Mouse (Mus musculus) cerebellum, adult 9-10 months (tissue): ENCODE measurements at regions not wholly inside any gene's neighbourhood (a gene's known extent, or its start where the extent isn't known, plus 50 kb on each side); places are given as distances from the start of the nearest gene placed in this dataset.

Experiments used
- DNase-seq: peaks from one replicate; pipeline ENCODE4 v3.0.0; 2022

DNA sequence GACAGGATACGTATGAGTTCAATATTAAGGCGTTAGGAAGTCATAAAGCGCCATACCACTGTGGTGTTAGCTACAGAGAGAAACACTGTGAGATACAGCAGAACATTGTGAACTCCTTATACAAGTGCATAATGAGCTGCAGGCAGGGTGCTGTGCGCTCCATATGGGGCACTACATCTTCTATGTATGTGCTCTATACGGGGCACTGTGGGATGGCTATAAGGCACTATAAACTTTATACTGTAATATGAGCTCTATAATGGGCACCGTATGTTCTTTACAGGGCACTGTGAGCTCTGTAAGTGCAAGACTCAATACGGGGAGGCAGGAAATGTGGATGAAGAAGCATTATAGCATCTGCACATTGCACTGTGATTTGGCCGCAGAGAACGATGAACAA is 183.2 kb upstream of the Krr1 start:
- DNase-seq: no peak

DNA sequence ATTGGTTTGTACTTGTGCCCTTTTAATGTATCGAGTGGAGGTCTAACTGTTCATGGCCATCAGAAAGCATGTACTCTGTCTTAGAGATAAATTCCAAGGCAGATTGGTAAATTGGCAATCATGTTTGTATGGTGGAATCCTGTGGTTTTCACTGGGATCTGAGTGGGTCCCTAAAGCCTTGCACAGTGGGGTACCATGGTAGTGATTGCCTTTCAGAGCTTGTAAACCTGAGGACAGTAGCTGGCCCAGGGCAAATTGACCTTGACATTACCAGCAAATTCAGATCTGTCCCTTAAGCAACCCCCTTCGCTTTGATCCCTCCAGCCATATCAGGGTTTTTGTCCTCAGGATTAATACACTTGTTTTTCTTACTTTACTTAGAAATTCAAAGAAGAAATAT is 181.6 kb upstream of the Krr1 start:
- DNase-seq: no peak

DNA sequence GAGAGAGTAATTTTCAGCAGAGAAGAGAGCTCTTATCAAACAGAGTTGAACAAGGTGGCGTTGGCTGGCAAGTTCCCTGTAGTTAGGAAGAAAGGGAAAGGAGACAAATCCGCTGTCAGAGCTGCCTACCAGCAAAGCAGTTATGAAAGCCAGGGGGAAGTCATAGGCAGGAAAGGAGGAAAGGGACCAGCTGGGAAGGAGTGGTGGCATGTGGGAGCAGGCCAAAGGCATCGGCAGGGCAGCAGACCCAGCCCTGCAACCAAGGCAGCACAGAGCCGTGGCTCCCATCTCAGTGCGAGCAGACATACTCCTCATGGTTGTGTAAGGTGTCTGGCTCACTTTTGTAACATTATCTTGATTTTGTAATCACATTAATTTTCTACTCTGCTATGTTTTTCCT is 177.4 kb upstream of the Krr1 start:
- DNase-seq: no peak

DNA sequence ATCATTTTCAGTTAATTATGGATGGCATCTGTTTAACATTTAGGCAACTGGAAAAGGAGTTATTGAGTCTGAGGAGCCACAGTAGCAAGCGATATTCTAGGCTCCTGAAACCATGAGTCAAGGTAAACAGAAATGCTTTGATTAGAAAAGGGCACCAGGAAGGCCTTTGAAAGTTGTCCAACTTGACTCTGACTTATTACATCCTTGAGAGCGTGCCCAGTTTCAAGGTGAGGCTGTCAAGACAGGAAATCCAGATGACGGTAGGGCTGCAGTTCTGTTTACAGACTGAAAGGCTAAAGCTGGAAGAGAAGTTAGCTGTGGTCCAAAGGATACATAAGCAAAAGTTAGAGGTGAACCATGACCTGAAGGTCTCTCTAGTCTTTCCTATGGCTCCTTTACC is 176.7 kb upstream of the Krr1 start:
- no peak for DNase-seq

DNA sequence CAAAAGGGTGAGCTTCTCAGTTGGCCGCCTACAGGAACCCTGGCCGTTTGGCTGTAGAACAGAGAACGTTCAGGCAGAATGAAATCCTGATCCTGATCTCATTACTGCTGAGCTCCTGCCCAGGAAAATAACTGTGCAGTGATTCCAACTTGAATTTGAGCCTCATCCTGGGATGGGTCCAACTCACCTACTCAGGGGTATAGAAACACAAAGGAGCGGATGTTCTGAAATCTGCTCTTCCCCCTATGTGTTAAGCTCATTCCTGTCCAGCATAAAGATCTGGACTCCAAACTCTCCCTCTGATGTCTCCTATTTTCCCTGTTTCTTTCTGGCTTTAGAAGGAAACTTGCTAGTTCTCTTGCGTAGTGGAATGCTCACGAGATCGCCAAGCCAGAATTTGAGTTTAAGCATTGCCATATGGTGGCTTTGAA is 173.6 kb upstream of the Krr1 start:
- no peak for DNase-seq

DNA sequence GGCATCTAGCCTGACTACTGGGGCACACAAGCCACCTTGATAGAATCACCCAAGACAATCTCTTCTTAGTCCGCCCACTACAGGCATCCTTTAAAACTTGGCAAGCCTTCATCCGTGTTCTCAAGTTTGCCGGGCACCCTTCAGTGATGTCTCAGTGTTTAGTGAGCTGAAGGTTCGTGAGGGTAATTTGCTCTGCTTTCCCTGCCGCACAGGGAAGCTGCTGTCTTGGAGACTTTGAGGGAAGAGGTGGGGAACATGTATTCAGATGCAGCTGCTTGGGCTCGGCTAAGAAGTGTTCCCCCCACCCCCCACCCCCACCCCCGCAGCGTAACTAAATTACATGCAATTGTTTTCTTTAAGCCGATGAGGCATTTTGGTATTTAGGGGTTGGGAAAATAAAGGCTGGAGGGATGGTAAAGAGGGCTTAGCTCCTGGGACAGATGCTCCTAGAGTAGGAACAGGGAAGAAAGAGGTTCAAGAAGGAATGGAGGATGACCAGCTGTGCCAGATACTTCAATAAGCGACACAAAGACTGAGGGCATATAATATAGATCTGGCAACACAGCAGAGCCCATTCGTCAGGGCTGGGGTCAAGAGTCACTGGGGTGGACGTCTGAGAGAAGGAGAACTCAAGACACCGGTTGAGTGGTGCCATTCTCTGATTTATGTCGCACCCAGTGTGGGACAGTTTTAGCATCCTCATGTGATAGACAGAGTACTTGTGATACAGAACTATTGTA is 172.4 kb upstream of the Krr1 start:
- no peak for DNase-seq

DNA sequence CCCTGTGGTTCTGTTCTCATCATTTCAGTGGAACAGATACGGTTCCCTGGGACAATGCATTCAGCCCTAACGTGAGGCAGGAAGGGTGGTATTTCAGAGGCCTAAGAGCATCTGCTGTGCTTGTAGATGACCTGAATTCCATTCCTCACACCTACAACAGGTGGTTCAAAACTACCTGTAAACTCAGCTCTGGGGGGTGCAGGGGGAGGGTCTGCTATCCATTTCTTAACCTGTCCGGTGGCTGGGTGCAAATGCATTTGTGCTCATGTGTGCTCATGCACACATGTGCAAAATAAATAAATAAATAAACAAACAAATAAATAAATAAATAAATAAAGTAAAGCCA is 171.9 kb upstream of the Krr1 start:
- no peak for DNase-seq

DNA sequence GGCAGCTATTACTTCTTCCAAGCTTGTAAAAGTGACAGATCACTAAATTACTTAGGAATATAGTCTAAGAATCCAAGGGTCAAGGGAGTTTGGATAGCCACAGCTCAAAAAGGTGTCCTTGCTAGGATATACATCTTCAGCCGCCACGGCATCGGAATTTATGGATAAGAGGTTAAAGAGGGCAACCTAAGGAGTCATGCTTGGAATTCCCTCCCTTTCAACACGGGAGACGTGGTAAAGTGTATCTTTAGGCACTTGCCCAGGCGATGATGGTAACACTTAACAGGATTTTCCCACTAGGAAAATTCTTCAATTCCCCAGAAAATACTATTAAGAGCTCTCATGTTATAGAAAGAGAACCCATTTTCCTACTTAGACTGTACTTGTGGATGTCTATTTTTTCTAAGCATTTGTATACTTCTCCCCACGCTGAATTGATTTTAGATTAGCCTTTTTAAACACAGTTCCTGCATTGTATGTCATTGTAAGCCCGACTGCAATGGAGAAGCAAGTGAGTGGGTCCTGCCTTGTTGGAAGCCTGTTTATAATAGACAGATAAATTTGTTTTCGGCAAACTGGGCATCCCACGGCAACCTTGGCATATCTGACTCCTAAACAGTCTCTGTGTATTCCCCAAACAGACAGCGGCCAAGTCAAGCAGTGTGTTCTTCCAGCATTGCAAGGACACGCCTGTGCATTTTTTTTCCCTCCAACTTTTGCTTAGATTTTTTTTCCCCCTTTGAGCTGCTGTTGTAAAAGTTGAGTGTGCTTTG is 171.3 kb upstream of the Krr1 start:
- no peak for DNase-seq

DNA sequence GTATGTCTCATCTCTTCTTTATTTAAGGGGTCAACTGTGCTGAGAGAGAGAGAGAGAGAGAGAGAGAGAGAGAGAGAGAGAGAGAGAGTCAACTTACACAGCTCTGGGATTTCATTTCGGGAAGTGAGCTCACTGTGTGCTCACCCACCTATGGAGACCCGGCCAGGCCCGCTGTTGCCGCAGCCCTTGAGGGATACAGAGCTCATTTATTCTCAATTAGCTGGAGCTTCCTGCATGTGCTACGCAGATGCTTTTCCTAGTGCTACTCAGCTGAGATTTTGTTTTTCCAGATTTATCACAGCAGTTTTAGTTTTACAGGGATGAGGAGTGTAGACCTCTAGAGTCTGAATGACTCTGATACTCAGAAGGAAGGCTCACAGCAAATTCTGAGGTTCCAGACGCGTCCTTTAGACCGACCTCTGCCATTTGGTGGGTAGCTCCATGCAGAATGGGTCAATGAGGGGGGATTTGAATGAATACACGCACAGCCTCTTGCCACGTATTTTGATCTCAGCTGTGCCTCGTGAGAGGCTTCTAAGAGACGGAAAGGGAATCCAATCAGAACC is 170.6 kb upstream of the Krr1 start:
- no peak for DNase-seq

DNA sequence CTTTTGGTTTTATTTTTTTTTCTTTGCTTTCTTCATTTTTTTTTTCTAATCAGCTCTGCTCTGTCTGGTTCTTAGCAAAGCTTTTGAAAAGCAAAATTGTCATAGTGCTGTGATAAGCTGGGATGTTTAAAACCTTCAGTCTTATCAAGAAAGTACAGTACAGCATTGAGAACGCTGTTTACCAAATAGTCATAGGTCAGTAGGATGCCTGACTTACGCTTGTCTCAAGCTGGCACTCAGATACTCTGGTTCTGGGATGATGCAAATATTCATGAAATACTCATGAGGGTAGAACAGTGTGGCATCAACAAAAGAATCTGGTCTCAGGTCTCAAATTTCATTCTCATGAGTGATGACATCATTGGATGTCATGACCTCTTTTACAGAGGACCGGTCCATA is 166.1 kb upstream of the Krr1 start:
- no peak for DNase-seq

DNA sequence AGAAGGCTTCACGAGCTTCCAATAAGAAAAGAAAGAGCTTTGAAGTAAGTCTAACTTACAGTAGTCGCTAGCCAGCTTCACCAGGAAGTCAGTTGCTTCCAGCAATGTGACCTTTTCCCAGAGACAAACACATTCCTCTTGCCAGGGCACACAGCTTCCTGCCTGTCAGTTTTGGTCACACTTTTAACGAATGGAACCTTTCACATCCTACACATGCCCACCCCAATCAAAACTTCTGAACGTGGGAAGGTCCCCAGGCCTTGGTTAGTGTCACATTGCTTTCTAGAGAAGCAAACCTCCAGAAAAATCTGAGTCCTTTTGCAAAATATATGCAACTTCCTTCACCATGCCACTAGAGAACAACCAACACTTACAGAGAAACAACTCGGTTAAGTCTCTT is 165.5 kb upstream of the Krr1 start:
- no peak for DNase-seq

DNA sequence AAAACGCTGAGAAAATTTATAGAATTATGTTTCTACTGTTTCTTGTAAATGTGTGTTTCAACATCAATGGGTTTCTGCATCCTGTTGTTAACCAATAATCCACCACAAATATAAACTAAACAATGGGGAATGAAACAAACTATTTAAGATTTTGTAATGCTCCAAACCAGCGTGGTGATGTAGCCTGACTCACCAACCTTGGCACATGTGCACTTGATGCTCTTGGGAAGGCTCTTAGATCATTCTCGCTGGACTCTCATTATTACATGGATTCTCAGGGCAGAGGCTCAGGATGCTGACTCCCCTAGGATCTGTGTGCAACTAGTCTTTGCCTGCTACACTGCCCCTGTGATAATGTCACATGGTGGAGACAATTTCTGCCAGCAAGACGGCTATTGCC is 158.7 kb upstream of the Krr1 start:
- no peak for DNase-seq

DNA sequence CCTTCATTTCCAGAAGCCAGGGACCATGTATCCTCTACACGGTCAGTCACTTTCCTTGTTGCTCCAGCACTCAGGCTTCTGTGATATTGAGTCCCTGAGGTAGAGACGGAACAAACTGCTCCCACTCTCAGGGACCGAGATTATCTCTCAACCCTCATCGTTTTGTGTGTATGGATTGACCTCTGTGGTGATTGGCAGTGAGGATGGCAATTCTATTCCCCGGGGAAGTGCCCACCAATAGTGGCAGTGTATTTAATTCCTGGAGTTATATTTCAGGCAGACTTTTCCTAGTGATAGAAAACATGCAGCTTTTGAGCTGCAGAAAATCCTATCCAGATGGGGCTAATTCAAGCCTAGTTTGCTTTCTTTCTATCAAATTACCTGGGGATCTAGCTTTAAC is 157.8 kb upstream of the Krr1 start:
- no peak for DNase-seq

DNA sequence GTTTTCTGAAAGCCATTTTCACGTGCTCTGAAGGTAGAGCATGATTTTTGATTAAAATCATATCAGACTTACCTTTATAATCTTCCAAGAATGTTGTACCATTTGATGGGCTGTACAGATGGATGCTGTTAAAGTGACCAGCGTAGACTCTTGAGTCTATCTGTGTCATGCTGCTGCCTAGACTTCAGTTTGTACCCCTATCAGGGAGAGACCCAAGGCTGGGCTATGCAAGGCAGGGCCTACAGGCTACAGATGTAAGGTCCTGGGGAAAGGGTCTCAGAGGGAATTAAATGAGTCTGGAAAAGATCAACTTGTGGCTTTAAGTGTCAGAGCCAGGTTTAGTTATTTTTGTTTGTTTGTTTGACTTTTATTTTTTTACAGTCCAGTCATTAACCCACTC is 157.3 kb upstream of the Krr1 start:
- DNase-seq: no peak

DNA sequence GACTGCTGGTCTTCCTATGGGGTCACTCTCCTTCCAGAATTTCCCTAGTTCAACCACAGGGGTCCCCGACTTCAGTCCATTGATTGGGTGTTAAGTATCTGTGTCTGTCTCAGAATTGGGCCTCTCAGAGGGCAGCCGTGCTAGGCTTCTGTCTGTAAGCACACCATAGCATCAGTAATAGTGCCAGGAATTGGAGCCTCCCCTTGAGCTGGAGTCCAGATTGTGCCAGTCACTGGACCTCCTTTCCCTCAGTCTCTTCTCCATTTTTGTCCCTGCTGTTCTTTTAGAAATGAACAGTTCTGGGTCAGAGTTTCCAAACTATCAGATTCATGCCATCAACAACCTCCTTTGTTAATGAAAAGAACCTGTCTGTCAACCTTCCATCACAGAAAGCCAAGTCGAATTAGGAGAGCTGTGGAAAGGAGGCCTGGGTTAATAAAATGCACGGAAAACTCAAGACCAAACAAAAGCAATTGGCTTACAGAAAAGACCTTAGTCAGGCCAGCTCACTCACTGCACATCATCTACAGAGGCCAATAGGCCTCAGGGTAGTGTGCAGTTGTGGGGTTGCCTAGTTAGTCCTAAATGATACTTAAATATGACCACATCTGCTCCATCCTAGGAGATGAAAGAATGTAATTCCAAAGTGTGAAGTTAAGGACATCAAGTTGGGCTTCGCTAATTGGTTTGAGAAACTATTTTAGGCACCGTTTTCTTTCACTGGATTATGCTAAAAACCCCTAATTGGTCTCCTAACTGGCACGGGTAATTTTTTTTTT is 156.5 kb upstream of the Krr1 start:
- peak; percentile 4 for DNase-seq

DNA sequence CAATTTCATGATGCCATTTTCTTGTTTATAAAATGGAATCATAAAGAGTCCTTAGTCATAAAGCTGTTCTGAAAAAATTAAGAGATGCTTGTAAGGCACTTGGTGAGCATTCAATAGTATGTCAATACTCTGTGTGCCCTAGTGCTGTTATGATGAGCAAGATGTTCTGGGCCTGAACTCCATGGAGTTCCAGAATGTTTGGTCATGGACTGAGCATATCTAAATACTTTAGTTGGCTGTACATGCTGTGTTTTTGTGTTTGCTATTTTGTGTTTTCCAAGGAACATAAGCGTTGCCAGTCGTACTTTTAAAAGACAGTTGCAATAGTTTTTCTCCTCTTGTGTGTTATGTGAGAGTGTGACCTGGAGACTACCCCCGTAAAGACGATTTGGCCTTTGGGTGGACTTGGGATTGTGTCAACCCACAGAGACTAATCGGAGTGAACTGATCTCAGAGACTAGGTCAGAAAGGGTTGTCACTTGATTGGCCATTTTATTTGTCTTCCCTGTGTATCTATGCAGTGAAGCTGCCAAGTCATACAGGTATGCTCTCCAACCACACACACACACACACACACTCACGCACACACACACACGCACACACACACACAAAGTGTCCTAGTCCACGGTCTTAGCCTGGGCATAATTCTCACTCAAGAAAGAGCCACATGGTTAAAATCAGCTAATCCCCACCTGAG is 152.6 kb upstream of the Krr1 start:
- no peak for DNase-seq

DNA sequence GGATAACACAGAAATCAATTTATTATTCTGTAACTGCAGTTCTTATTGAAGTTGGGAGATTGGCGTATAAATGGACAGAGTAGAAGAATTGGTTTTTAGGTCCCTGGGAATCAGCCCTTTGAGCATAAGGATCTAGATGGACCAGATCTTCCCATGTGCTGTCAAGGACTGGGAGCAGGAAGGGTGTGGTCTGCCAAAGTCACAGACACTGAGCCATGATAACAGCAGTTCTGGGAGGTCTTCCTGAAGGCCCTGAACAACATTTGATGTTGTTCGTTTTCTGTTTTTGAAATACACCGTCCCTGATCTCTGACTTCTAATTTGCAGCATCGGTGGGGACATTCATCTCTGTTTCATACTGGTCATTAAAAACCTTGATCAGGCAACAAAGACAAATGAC is 147.6 kb upstream of the Krr1 start:
- no peak for DNase-seq

DNA sequence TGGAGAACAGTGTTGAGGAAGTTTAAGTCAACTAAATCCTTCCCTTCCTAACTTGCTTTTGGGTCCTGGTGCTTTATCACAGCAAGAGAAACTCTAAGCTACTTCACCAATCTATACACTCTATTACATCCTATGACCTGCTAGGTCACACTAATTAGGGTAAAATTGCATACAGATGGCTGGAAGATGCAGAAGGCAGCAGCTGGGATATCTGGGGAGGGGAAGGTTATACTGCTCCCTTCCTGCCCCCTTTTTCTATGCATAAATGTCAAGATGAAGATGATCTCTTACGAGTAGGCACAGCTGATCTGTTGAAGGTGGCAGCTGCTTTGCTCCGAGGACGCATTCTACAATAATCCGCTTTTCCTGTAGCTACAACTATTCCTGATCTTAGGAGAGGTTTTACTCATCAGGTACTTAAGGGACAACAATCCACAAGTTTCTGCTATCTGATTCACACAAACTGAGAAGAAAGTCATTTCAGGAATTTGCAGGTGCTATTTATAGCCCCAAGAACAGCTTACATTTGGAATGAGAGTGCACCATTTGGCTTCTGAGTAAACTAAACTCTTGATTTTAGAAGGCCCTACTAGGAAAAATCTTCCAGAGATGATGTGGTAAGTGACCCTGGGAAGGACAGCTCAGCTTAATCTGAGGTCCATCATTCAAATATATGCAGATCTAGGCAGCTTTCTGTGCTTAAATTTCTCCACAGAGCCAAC is 146.3 kb upstream of the Krr1 start:
- no peak for DNase-seq

DNA sequence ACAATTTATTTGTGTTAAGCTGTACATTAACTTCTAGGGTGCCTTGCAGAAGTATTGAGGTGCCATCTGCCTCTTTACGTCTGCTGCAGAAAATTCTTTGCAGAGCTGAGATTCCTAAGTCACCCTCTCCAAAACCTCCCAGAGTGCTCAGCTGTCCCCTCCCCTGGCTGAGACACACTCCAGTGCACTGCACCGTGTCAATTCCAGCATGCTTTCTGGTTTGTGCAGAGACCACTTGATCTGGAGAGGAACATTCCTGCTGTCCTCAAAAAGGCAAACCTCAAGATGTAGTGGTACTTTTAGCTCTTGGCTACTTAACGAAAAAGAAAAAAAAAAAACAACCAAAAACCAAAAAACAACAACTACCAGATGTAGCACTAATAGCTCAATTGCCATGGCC is 145.2 kb upstream of the Krr1 start:
- DNase-seq: no peak

DNA sequence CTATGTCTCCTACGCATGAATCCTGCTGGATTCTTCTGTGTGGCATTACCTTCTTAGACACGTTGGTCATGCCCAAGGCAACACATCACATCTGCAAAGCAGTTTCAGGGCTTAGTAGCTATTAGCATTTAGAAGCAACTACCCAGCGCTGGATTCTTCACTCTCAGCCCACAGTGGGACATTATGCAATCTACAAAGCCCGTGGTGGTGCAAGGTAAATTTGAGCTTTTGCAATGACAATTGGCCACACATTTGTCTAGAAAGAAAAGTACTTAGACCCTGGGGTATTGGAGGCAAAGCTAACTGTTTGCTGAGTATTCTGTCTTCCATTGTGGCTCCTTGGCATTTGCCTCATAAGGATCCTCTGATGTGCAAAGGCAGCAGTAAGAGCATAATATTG is 144.5 kb upstream of the Krr1 start:
- DNase-seq: no peak

DNA sequence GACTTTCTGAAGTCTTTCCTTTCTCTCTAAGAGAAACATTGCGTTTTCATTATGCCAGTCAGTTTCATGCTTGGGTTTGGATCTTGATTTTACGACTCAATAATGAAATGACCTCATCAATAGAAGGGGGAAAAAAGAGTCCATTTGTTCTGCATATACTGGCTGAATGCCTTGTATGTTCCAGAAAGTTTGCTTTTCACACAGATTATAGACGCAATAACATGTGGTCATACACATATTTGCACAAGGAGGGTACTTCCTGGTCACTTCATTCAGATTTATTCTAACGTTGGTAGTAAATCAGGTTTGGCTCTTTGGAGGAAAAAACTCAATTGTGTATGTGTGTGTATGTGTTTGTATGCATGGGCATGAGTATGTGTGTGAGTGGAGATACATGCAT is 143.9 kb upstream of the Krr1 start:
- DNase-seq: no peak

DNA sequence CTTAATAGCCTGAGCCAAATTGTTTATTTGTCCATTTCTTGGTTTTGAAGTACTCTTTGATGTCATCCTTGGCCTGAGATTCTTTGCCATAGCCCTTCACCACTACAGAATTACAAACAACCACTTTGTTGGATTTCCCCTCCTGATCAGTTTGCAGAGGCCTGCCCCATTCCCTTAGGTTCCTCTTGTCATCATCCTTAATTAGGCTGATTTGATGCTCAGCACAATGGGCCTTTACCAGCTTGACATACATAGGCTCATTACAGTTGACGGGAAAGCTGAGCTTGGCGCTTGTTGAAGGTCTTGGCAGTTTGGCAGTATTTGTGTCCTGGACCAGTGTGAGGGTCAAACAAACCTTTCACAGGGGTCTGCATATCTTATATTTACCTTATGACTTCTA is 143.2 kb upstream of the Krr1 start:
- DNase-seq: no peak
